Comparison of ENCODE assay signal across 8 mouse cellular contexts in the genomic region with DNA sequence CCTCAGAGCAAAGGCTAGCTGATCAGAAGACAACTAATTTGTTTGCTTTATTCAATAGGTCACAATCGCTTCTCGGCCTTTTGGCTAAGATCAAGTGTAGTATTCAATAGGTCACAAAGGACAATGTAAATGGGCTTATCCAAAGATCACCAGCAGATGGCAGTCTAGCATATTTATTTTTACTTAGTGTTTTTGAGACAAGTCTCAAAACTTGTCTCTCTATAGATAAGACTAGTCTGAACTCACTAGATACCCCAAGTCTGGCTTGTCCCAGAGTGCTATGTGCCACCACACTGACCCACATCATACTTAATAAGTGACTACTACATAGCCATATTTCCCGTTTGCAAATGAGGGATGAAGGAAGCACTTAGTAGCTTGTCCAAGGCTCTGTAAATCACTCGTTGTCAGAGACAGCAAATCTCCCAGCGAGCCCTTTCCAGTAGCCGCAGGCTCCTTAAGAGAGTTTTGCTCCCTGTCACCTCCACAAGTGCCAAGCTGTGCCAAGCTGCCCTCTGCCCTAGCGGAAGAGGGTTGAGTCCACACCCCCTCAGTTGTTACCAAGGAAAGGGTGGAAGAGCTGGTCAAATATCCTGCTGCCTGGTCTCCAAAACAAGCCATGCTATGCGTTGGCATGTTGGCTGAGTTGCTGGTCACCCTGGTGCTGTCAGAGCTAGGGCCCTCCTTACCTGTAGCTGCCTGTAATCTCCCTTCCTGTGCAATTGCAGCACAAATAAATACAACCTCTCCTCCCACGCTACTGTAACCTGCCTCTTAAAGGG. TPM values are rescaled to one million over a fixed set of nuclear protein-coding genes. Genes with fewer than 3 reads are reported as not detected.
DNase-seq lines count a peak whose midpoint lies in the region; ATAC-seq and TF ChIP-seq lines count a peak whose summit lies in the region.

No protein-coding gene starts in this region.

- peak overlapping the region; percentile 63 for H3K4me2 ChIP-seq in liver, postnatal 0 days (ENCODE audit: low read depth, low read length)

- H3K27me3 ChIP-seq in liver, postnatal 0 days (ENCODE audit: insufficient read depth, low read length): no peaks in the 10 kb centered on the region

- no peak for TF ChIP-seq POLR2A in embryonic fibroblast, embryonic 13.5 days (IDR thresholded peaks at IDR 0.05; ENCODE audit: low read depth, low read length)

- TF ChIP-seq CTCF in embryonic fibroblast, embryonic 13.5 days (IDR thresholded peaks at IDR 0.05; ENCODE audit: borderline replicate concordance, insufficient read depth, low read length): no peak
- peak; percentile 69 for TF ChIP-seq CTCF in liver, postnatal 0 days (IDR thresholded peaks at IDR 0.05; ENCODE audit: low read depth)

- H3K36me3 ChIP-seq in liver, postnatal 0 days (replicated peaks; ENCODE audit: insufficient read depth, low read length): peaks cover 11% of the 10 kb centered on the region

- peaks cover 14% of the 10 kb centered on the region for H3K4me1 ChIP-seq in embryonic fibroblast, embryonic 13.5 days (ENCODE audit: control insufficient read depth, insufficient read depth, low read length)
- H3K4me1 ChIP-seq in liver, postnatal 0 days (ENCODE audit: insufficient read depth): peaks cover 24% of the 10 kb centered on the region

- H3K9ac ChIP-seq in liver, postnatal 0 days (replicated peaks): peak overlapping the region; percentile 17; the same call in 1 of the 2 replicates

- no peaks in the 10 kb centered on the region for H3K9me3 ChIP-seq in liver, postnatal 0 days (ENCODE audit: low read length)

- H3K27ac ChIP-seq in embryonic fibroblast, embryonic 13.5 days (ENCODE audit: insufficient read depth, low read length): peak overlapping the region; percentile 73
- H3K27ac ChIP-seq in liver, postnatal 0 days (ENCODE audit: low read depth): peak overlapping the region; percentile 74

- no peak overlapping the region for H3K4me3 ChIP-seq in embryonic fibroblast, embryonic 13.5 days (ENCODE audit: insufficient read depth, low read length)
- peak overlapping the region; percentile 23 for H3K4me3 ChIP-seq in liver, postnatal 0 days (ENCODE audit: low read depth, low read length)

- no peak for TF ChIP-seq EP300 in liver, postnatal 0 days (IDR thresholded peaks at IDR 0.05; ENCODE audit: low read depth)

- WGBS in liver, postnatal 0 days (ENCODE audit: insufficient replicate concordance): 19% methylated on average over 9 of the region's 9 CpGs

- ATAC-seq in liver, postnatal 0 days: peak; percentile 61

- peak; percentile 43 for DNase-seq in ovary, postnatal 14 days (ENCODE audit: low spot score)
- DNase-seq in ovary, postnatal 10 days (ENCODE audit: low spot score): no peak
- DNase-seq in ZHBTc4 (ENCODE audit: low read depth, low spot score): peak; percentile 86
- DNase-seq in induced T-regulatory cell, adult 2 months (ENCODE audit: low read depth): peak; percentile 93
- peak; percentile 48 for DNase-seq in liver, postnatal 0 days
- DNase-seq in retina, postnatal 1 day: peak; percentile 82
- DNase-seq in right cerebral cortex, postnatal 14 days: no peak

RNA-seq across cellular contexts. Expression of gene Arhgef2, which starts 13.6 kb away (rescaled TPM):
- 174 and 210 TPM in 2 replicates for polyA plus RNA-seq in embryonic fibroblast, embryonic 13.5 days (2011; ENCODE audit: insufficient read length, low read depth, missing spikeins)
- 13.7 and 13.8 TPM in 2 replicates for polyA plus RNA-seq in liver, postnatal 0 days (2015; fragmentation: Nextera tagmentation; extraction: Ambion mirVana)

RNA-seq across cellular contexts. Expression of gene Ssr2, which starts 16.5 kb away (rescaled TPM):
- polyA plus RNA-seq in embryonic fibroblast, embryonic 13.5 days (2011; ENCODE audit: insufficient read length, low read depth, missing spikeins): 218 and 298 TPM in 2 replicates
- polyA plus RNA-seq in liver, postnatal 0 days (2015; fragmentation: Nextera tagmentation; extraction: Ambion mirVana): 141 and 155 TPM in 2 replicates

RNA-seq across cellular contexts. Expression of gene Ubqln4, which starts 38.6 kb away (rescaled TPM):
- polyA plus RNA-seq in embryonic fibroblast, embryonic 13.5 days (2011; ENCODE audit: insufficient read length, low read depth, missing spikeins): 38.5 and 50.4 TPM in 2 replicates
- polyA plus RNA-seq in liver, postnatal 0 days (2015; fragmentation: Nextera tagmentation; extraction: Ambion mirVana): 12.5 and 13.5 TPM in 2 replicates

RNA-seq across cellular contexts. Expression of gene Lamtor2, which starts 39.3 kb away (rescaled TPM):
- 74.4 and 81.1 TPM in 2 replicates for polyA plus RNA-seq in embryonic fibroblast, embryonic 13.5 days (2011; ENCODE audit: insufficient read length, low read depth, missing spikeins)
- polyA plus RNA-seq in liver, postnatal 0 days (2015; fragmentation: Nextera tagmentation; extraction: Ambion mirVana): 104 and 106 TPM in 2 replicates

RNA-seq across cellular contexts. Expression of gene Rab25, which starts 44.0 kb away (rescaled TPM):
- not detected in 2 replicates for polyA plus RNA-seq in embryonic fibroblast, embryonic 13.5 days (2011; ENCODE audit: insufficient read length, low read depth, missing spikeins)
- polyA plus RNA-seq in liver, postnatal 0 days (2015; fragmentation: Nextera tagmentation; extraction: Ambion mirVana): 0.13 and 0.29 TPM in 2 replicates

Comparison
In these comparisons a context has a peak if more than half of its experiments do, and no peak if none do; other contexts are left out.
1. DNase-seq: peak in ovary, postnatal 14 days (single experiment), ZHBTc4 (single experiment), induced T-regulatory cell, adult 2 months (single experiment), liver, postnatal 0 days (single experiment) and retina, postnatal 1 day (single experiment); none in ovary, postnatal 10 days (single experiment) and right cerebral cortex, postnatal 14 days (single experiment).
2. RNA of gene Arhgef2, which starts 13.6 kb away (polyA plus RNA-seq): 174 to 210 TPM in embryonic fibroblast, embryonic 13.5 days; 13.7 to 13.8 TPM in liver, postnatal 0 days; every median in the first group is over 10 times any median in the second.